Mouse (Mus musculus) splenic B cell, adult 2 months (primary cell): ENCODE results near the gene Uvrag.

ENCODE experiments used
- DNase-seq: peaks from one replicate; pipeline ENCODE4 v3.0.0-alpha.2; 2011; ENCODE audit warnings: low read depth, low spot score
- H3K27me3 ChIP-seq: 2 replicates; pipeline ENCODE4 v1.6.1; 2012; ENCODE audit warnings: mild to moderate bottlenecking, low read length, moderate library complexity, mixed read lengths; ENCODE audit not compliant: control insufficient read depth, poor library complexity, insufficient read depth, severe bottlenecking
- H3K36me3 ChIP-seq: 2 replicates; pipeline ENCODE4 v1.6.1; 2012; ENCODE audit warnings: mild to moderate bottlenecking, low read length, moderate library complexity, mixed read lengths; ENCODE audit not compliant: control insufficient read depth, poor library complexity, insufficient read depth, severe bottlenecking

The Uvrag gene

DNA sequence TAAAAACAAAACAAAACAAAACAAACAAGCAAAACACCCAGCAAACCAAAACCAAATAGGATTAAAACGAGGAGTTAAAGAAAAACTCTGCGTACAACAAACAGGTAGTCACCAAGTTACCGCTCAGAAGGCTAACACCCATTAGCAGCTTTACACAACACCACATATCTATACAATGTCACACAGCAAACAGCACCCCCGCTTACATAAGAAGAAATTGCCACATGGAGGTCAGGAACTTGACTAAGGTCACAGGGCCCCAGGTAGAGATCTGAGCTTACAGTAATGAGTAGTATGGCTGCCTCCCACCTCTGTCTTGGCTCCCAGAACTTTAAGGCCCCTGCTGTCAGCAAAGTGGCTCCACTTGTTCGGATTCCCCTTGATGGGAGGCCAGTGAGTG lies 246.6 kb downstream of the Uvrag start:
- no peak for DNase-seq
- no peaks in the 10 kb centered on the region for H3K27me3 ChIP-seq
- H3K36me3 ChIP-seq = peaks cover 5% of the 10 kb centered on the region

GRCm38 (mm10) chr7:98893144-98893543 lies 247.8 kb downstream of the Uvrag start:
- Histone ChIP-seq H3K36me3 (peaks cover 3% of the 10 kb centered on the region), H3K27me3 (no peaks in the 10 kb centered on the region)
- no peak for DNase-seq

DNA sequence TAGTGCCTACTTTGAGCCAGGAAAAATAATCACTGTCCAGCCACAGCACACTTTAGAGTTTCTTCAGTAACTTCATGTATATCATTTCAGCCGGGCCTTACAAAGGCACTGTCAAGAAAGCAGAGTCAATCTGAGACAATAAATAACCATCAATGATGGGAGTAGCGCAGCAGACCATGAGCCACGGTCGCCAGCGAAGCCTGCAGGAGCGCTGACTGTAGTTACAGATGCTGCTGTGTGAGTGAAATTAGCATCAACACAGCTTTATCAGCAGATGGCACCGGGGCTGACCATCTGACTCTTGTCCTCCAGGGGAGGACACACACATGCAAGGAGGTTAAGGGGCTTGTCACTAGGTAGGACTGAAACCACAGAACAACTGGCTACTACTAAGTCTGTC lies 251.7 kb downstream of the Uvrag start:
- no peak for DNase-seq
- H3K36me3 ChIP-seq = peaks cover 6% of the 10 kb centered on the region
- H3K27me3 ChIP-seq = no peaks in the 10 kb centered on the region

- no peak for DNase-seq
- Histone ChIP-seq H3K36me3 (peaks cover 6% of the 10 kb centered on the region), H3K27me3 (no peaks in the 10 kb centered on the region)
Observed at GRCm38 (mm10) chr7:98888810-98889209, 252.1 kb downstream of the Uvrag start.

DNA sequence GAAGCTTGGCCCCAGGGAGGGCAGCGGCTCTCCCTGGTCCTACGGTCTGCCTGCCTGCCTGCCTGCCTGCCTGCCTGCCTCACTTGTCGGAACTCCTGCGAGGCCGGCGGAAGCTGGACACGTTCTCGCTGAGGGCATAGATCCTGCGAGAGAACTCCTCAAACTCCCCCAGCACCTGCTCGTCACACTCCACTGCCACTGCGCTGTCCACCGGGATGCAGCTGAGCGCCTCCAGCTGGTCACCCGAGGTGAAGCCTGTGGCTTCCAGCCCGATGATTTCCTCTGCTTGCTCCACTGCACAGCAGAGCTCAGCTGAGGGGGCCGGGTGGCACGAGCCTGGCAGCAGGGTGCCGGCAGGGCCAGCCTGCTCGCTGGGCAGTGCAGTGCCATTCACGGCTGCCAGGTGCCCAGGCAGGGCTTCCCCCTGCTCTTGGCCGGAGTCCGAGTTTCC lies 253.1 kb downstream of the Uvrag start:
- H3K27me3 ChIP-seq = no peaks in the 10 kb centered on the region
- peak; percentile 41 for DNase-seq

DNA sequence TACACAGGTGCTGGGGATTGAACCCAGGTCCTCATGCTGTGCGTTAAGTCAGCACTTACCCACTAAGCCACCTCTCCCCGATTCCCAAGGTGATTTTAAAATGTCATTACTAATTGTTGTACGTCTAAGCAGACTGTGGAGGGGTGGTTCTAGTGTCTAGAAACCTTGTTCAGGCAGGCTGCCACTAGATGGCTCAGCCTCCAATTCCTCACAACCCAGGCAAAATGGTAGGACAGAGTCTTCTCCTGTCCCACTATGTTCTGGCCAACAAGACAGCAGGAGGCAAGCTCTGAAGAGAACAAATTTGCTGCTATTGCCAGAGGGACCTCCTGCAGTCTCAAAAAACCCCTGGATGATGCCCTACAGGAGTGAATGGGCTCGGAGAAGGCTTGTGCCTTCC lies 259.1 kb downstream of the Uvrag start:
- Histone ChIP-seq H3K36me3 (0 out of 2 replicates have a peak, but pooled peaks cover 2% of the 10 kb centered on the region), H3K27me3 (no peaks in the 10 kb centered on the region)
- no peak for DNase-seq

More for the DNA sequence above, 253.1 kb downstream of the Uvrag start:
- peaks cover 6% of the 10 kb centered on the region for H3K36me3 ChIP-seq

DNA sequence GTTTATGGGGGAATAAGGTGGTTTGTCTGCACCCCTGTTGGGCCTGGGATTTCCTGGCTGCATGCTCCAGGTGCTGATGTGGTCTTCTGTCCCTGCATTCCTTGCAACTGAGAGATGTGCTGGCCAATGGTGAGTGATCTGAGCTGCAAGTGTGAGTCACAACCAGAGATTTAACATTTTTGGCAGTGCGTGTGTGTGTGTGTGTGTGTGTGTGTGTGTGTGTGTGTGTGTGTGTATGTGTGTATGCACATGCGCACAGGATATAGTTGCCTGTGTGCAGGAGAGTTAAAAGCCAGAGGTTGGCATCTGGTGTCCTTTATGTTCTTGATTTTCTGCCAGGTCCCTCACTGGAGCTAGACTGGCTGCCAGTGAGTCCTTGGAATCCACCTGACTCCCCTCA lies 261.8 kb downstream of the Uvrag start:
- no peak for DNase-seq
- Histone ChIP-seq H3K36me3 (no peaks in the 10 kb centered on the region), H3K27me3 (no peaks in the 10 kb centered on the region)

DNA sequence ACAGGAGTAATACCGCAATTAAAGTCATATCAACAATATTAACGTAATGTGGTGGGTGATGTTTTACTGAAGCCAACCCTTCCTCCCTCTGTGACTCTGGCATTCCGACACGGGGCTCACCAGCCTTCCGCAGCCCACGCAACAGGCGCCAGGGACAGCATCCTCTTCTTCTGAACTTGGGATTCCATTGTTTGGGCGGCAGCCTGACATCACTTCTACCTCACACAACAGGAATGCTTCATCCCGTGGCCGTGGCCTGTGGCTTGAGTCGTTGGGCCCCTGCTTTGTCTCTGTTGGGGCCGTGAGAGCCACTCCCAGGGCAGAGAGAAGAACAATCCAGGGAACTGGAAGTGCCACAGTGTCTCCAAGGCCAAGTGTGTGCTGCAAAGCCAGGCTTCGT lies 264.8 kb downstream of the Uvrag start:
- Histone ChIP-seq H3K36me3 (no peaks in the 10 kb centered on the region), H3K27me3 (no peaks in the 10 kb centered on the region)
- no peak for DNase-seq

DNA sequence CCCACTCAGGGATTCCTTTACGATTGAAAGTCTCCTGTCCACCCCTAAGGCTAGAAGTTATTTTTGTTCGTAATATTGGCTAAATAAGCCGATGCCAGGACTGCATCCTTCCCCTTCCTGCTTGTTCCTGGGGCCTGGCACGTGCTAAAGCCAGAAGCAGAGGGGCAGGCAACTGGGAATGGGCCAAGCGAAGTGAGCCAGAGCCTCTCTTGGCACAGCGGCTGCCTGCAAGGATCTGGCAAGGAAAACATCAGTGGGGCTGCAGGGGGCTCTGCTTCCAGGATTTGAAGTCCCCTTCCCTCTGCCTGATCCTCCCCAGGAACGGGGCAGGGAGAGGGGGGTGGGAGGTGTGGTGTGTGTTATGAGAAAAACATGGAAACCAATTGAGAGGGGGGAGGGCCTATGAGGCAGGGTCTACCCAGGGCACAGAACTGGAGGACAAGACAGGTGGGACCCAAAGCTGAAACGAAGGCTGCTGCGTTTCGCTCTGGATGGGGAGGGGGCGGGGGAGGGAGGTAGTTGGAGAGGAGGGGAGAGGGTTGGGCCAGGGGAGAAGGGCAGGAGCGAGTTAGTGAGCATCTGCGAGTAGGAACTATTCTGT lies 265.5 kb downstream of the Uvrag start:
- Histone ChIP-seq H3K27me3 (no peaks in the 10 kb centered on the region), H3K36me3 (no peaks in the 10 kb centered on the region)
- no peak for DNase-seq

- Histone ChIP-seq H3K27me3 (no peaks in the 10 kb centered on the region), H3K36me3 (no peaks in the 10 kb centered on the region)
- no peak for DNase-seq
Observed at GRCm38 (mm10) chr7:98874411-98874951, 266.5 kb downstream of the Uvrag start.

DNA sequence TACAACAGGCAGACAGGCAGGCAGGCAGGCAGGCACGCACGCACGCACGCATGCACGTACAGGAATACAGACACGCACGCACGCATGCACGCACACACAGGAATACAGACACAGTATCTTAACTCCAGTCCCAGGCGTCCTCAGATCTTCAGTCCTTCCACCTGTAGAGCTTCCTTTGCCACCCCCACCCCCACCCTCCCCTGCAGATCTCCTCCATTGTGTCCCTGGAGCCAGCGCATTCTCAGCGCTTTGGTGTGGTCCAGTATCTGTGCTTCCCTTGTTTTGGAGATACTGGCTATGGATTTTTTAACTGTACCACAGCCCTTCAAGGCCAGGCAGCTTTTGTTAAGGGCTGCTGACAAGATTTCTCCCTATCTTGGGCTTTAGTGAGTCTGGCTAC lies 267.6 kb downstream of the Uvrag start:
- no peaks in the 10 kb centered on the region for H3K36me3 ChIP-seq
- H3K27me3 ChIP-seq = no peaks in the 10 kb centered on the region
- DNase-seq = no peak

GRCm38 (mm10) chr7:98871882-98872281 lies 269.1 kb downstream of the Uvrag start:
- no peak for DNase-seq
- no peaks in the 10 kb centered on the region for H3K27me3 ChIP-seq
- no peaks in the 10 kb centered on the region for H3K36me3 ChIP-seq

DNA sequence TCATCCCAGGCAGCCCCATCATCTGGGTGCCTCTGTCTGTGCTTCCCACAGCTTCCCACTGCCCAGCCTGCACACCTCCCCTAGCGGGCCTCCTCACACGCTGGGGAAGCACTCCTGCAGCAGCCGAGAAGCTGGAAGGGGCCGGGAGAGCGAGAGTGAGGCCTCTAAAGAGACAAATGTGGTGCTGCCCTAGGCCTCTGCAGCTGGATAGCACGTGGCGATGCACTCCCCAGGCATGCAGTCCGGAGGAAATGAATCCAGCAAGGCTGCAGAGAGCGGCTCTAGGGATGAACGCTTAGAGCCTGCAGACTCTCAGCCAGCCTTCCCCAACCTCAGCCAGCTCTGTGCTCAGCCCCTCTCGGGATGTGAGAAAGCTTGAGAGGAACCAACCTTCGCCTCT lies 270.1 kb downstream of the Uvrag start:
- Histone ChIP-seq H3K27me3 (no peaks in the 10 kb centered on the region), H3K36me3 (no peaks in the 10 kb centered on the region)
- no peak for DNase-seq

GRCm38 (mm10) chr7:98869070-98869469 lies 271.9 kb downstream of the Uvrag start:
- no peaks in the 10 kb centered on the region for H3K36me3 ChIP-seq
- H3K27me3 ChIP-seq = no peaks in the 10 kb centered on the region
- DNase-seq = peak; percentile 57

GRCm38 (mm10) chr7:98867794-98868150 lies 273.2 kb downstream of the Uvrag start:
- no peak for DNase-seq
- no peaks in the 10 kb centered on the region for H3K27me3 ChIP-seq
- H3K36me3 ChIP-seq = no peaks in the 10 kb centered on the region
